Mouse (Mus musculus) adrenal gland, postnatal 14 days (tissue): ENCODE measurements at regions not wholly inside any gene's neighbourhood (a gene's known extent, or its start where the extent isn't known, plus 50 kb on each side); places are given as distances from the start of the nearest gene placed in this dataset.
"Not testable (repeated sequence)": the region's sequence is repeated elsewhere in the genome, so short reads cannot be mapped to it uniquely, and the experiment has no call there.

Source experiments
- DNase-seq: peaks from one replicate; pipeline ENCODE4 v3.0.0; 2021; ENCODE audit warnings: mixed read lengths
- microRNA-seq, 2 experiments: library from miRNA; unstranded; fragments of <30 nt; microRNA quantifications; one replicate each; pipeline ENCODE4 v1.2.0; 2021

DNA sequence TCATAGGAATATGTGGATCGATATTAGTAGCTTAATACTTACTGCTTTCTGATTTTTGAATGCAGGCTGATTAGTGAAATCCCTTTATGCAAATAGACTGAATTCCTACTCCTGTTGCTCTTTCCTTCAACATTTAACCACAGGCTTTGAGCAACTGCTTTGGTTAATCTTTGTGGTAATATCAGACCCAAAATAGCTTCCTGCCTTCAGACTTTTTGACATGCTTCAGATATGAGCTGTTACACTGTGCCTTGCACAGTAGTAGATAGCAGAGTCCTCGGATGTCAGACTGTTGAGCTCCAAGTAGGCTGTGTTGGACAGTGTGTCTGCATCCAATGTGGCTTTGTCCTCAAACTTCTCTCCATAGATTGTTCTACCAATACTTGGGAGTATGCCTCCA is 1020.6 kb downstream of the Adam6a start:
- no peak for DNase-seq

DNA sequence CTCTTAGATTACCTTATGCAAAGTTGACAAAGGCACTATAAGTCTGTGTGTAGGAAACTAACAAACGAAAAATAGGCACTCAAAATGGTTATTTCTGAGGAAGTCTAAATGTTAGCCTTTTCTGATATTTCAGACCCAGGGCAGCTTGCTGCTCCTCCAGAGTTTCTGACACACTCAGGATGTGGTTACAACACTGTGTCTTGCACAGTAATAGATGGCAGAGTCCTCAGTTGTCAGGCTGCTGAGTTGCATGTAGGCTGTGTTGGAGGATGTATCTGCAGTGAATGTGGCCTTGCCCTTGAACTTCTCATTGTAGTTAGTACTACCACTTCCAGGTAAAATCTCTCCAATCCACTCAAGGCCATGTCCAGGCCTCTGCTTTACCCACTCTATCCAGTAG is 1039.7 kb downstream of the Adam6a start:
- DNase-seq = no peak

DNA sequence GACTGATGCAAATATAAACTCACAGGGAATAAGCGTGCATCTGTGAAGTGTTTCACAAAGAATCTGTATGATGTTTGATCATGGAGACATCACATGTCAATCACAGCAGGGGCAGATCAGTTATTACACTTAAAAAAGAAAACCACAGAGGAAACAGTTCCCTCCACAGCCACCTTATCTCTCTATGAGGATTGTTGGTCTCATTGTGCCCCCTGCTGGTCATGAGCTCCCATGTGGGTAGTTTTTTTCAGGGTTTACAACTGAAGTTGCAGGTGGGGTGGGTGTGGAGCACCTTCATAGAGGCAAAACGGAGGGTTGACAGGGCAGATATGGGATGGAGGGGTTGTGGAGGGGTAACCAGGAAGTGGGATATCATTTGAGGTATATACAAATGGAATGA is 1043.5 kb downstream of the Adam6a start:
- DNase-seq = peak; percentile 45

GRCm38 (mm10) chr12:114597672-114598071 is 1054.0 kb downstream of the Adam6a start:
- DNase-seq = no peak

- DNase-seq = no peak
Measured at GRCm38 (mm10) chr12:114609171-114609570, 1065.5 kb downstream of the Adam6a start.

- no peak for DNase-seq
Measured at GRCm38 (mm10) chr12:114612108-114612507, 1068.4 kb downstream of the Adam6a start.

GRCm38 (mm10) chr12:114615179-114615578 is 1071.5 kb downstream of the Adam6a start:
- DNase-seq = no peak

- no peak for DNase-seq
Measured at GRCm38 (mm10) chr12:114615712-114616111, 1072.0 kb downstream of the Adam6a start.

DNA sequence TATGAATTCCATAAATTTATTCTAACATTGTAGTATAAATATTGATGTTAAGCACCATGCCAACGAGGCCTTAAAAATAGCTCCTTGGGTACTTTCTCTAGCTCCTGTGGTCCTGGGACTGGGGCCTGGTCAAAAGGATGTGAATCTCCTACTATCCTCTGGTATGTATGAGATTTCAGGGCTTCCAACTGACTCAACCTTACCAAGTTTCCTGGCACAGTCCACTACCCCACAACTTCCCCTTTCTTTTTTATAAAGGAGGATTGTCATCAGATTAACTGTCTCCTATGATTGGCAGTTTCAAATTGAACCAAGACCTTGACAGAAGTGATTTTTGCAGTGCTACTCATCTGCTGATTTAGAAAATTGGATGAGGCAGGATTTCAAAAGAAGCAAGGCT is 1097.4 kb downstream of the Adam6a start:
- DNase-seq = no peak

DNA sequence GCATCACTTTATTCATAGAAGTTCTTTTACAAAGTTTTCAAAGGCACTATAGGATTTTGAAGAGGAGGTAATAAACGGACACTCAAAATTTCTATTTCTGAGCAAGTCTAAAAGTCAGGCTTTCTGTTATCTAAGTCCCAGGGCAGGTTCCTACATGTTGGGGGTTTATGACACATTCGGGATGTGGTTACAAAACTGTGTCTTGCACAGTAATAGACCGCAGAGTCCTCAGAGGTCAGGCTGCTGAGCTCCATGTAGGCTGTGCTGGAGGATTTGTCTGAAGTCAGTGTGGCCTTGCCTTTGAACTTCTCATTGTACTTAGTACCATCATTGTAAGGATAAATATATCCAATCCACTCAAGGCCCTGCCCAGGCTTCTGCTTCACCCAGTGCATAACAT is 1102.7 kb downstream of the Adam6a start:
- no peak for DNase-seq

DNA sequence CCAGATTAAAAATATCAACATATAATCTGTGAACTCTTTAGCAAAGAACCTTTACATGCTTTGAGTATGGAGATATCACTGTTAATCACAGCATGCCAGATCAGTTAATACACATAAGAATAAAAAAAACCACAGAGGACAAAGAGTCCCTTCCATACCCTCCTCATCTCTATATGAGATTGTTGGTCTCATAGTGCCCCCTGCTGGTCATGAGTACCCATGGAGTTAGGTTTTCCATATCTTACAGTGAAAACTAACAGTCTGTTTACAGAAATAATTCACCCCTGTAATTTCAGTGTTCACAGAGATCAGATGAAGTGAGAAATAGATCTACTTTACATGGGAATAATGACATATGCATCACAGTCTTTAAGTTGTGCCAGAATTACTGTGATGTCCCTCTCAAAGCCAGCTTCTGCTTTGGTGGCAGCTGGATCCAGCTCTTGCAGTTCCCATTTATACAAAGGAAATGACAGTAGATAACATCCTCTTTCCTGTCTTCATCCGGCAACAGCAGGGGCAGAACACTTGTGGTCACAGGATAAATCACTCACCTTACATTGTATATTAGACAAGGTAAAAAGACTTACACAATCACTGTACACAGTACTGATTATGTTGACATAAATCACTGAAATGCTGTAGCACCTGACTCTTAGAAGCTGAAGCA is 1106.9 kb downstream of the Adam6a start:
- DNase-seq = not testable (repeated sequence)

GRCm38 (mm10) chr12:114657134-114657533 is 1113.4 kb downstream of the Adam6a start:
- not testable (repeated sequence) for DNase-seq

Small RNAs in the stretch of these regions (microRNA-seq; reads per million reads assigned to microRNA genes)
- 0 reads per million in 2 experiments for gene Mir7094-1
- 0 reads per million in 2 experiments for gene Mir7094-2
